Mouse (Mus musculus) adrenal gland, adult 8-10 months (tissue): ENCODE measurements at regions not wholly inside any gene's neighbourhood (a gene's known extent, or its start where the extent isn't known, plus 50 kb on each side); places are given as distances from the start of the nearest gene placed in this dataset.
A peak's percentile ranks its signal among the peaks of the same experiment; 100 is the strongest.

Source experiments
- DNase-seq: peaks from one replicate; pipeline ENCODE4 v3.0.0; 2022

DNA sequence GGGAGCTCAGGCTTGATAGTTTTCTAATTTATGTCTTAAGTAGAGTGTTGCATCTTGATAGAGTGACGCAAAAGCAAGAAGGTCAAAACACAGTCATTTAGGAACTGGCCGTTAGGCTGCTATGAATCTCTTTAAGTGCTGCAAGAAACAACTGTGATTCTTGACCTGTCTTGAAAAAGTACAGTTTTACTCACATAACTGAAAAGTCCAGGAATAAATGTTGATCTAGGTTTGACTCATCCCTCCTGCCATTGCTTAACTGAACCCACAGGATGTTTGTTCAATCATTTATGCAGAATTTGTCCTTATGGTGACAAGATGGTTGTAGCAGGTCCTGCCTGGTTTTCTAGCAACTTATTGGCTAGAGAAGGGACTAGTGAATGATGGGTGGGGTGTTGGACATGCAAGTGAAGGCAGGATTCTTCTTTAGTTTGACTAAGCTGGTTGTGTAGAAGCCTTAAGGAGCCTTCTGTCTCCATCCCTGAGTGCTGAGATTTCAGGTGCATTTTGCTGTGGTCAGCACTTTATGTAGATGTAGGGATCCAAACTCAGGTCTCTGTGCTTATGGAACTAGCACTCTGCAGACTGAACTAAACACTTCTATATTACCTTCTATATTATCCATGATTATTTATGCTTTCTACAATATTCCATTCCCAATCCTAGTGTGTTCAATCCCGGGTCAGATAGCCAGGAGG lies 782.7 kb upstream of the Lrrc6 start:
- no peak for DNase-seq

GRCm38 (mm10) chr15:67278869-67279268 lies 778.2 kb upstream of the Lrrc6 start:
- no peak for DNase-seq

DNA sequence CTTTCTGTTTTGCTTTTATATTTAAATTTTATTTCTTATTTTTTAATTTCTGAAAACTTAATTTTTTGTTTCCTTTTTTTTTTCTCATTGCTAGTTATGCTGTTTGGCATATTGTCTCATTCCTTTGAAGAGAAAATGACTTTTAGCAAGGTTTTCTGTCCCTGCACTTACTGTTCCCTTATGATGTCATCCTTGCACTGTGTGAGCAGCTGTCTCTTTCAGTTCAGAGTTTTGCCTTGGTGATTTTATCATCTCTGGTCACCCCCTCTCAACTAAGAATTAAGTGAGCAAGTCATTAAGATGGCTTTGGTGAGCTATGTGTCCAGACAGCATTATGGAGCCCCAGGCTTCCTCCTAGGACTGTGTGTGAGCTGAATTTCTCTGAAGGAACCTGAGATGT lies 774.3 kb upstream of the Lrrc6 start:
- no peak for DNase-seq

DNA sequence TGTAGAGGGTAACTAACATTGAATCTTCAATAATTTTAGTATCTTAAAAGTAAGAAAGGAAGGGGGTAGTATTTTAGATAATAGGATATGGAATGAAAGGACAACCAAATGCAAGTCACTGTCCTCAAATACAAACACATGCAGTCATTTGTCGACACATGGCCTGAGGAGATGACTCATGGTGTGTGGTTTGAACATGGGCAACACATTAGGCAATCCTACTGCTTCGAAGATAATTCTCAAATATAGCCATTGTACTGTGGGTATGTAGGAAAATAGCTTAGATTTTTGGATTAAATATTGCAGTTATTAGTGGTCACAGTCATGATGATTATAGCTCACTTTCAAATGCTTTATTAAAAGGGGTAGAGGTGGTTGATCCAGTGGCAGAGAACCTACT lies 771.7 kb upstream of the Lrrc6 start:
- no peak for DNase-seq

- DNase-seq = no peak
Observed at GRCm38 (mm10) chr15:67263723-67264122, 763.0 kb upstream of the Lrrc6 start.

GRCm38 (mm10) chr15:67263313-67263712 lies 762.6 kb upstream of the Lrrc6 start:
- DNase-seq = no peak

- DNase-seq = no peak
Observed at GRCm38 (mm10) chr15:67262269-67262668, 761.6 kb upstream of the Lrrc6 start.

DNA sequence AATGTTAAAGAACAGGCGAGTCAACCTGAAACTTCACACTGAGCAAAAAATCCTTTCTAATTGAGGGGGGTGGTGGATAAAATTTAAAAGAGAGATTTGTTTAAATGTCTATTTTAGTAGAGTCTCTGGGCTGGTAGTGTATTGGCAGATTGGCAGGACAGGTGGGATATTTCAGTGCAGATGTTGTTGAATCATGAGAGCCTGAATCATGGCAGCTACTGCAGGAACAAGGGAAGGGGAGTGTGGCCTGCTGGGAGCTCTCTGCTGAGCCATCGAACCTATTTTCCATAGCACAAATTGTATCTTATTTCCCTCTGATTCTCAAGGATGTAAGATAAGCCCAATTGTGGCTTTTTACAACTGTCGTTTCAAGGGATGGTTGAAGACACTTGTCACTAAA lies 760.0 kb upstream of the Lrrc6 start:
- no peak for DNase-seq

GRCm38 (mm10) chr15:67249147-67249546 lies 748.4 kb upstream of the Lrrc6 start:
- no peak for DNase-seq

- DNase-seq = no peak
Observed at GRCm38 (mm10) chr15:67248471-67248870, 747.8 kb upstream of the Lrrc6 start.

DNA sequence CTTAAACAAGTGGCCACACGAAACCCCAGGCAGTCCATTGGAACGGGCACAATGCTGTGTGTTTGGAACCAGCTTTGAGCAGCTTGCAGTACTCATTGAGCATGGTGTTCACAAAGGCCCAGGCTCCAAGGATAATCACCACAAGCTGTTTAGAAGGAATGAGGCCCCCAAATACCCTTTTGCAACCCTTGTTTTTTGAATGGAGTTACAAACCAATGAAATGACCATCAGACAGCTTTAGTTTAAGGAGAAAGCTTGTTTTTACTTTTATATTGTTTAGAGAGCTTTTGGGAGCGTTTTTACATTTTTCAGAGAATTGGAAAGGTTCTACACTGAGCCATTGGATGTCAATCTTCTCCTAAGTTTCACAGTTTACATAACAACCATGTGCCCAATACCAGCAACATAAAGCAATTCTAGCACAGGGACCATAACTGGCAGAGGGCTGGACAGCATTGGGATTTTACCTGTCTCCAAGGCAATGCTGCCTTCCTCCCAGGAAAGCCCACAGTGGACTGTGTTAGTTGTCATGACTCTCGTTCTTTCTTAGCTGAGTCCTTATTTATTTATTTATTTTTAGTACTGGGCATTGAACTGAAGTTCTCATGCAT lies 745.1 kb upstream of the Lrrc6 start:
- DNase-seq = no peak

GRCm38 (mm10) chr15:67244908-67245657 lies 744.4 kb upstream of the Lrrc6 start:
- no peak for DNase-seq

DNA sequence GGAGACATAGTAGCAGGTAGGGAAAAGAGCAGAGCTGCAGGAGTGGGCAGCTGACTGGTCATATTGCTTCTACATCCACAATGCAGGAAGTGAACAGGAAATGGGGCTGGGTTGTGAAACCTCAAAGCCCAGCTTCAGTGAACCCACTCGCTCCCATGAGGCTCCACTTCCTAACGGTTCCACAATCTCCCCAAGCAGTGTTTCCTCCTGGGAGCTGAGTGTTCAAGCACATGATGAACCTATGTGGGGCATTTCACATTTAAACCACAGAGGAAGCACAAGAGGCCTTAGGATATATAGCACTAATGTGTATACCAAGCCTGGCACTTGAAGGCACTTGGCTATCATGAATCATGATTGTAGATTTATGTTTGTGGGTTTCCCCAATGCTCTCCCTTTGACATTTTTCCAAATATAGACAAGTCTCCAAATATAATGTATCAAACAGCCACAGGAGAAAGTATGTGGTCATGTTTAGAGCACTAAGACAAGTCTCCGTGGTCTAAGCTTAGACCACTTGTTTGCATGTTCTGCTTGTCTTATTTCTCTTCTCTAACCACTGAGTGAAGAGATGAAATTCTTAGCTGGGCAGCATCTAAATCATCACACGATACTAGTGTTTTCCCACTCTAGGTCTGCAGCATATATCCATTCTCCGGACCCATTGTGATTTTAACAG lies 734.5 kb upstream of the Lrrc6 start:
- no peak for DNase-seq

DNA sequence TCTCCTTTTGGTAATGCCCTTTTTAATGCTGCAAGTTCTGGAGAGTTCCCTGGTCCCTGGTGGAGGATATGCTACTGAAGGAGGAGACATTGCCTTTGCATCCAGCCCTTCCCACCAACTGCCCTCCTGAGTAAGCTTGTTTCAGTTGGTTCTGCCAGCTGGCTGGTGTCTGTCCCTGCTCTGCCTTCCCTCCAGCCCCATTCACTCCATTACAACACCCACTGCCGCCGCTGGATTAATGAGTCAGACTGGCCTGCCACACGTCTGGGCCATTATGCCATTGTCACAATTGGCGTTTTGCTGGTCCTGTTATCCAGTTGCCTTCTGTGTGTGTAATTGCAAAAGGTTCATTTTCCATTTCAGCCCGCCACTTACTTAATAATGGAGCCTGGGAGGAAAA lies 728.6 kb upstream of the Lrrc6 start:
- peak; percentile 37 for DNase-seq

GRCm38 (mm10) chr15:67228633-67229032 lies 727.9 kb upstream of the Lrrc6 start:
- DNase-seq = no peak

- DNase-seq = no peak
Observed at GRCm38 (mm10) chr15:67227456-67228164, 726.9 kb upstream of the Lrrc6 start.

GRCm38 (mm10) chr15:67226900-67227299 lies 726.2 kb upstream of the Lrrc6 start:
- no peak for DNase-seq
